Mouse (Mus musculus) lung, adult 2 months (tissue): ENCODE measurements around the gene Mb. TPM values are rescaled to one million over a fixed set of nuclear protein-coding genes. Genes with fewer than 3 reads are reported as not detected.
A peak's percentile ranks its signal among the peaks of the same experiment; 100 is the strongest.

Experiments
- DNase-seq: peaks from one replicate; pipeline ENCODE4 v3.0.0; 2022
- H3K4me1 ChIP-seq: fragments of 200-500 bp; 2 replicates; pipeline ENCODE4 v1.6.1; 2011; ENCODE audit warnings: low read length; ENCODE audit not compliant: control insufficient read depth, insufficient read depth
- H3K4me3 ChIP-seq: fragments of 200-500 bp; replicated peaks from 2 replicates; pipeline ENCODE3; 2011; ENCODE audit warnings: low read depth, mild to moderate bottlenecking, control low read depth, low read length; ENCODE audit errors: extremely low read depth
- CTCF ChIP-seq: fragments of 200-500 bp; IDR thresholded peaks from 2 replicates; pipeline ENCODE4 v1.5.1; 2011; ENCODE audit warnings: mild to moderate bottlenecking, low read length, control low read depth; ENCODE audit not compliant: insufficient read depth
- POLR2A ChIP-seq: fragments of 200-500 bp; IDR thresholded peaks from 2 replicates; pipeline ENCODE4 v1.6.1; 2011; ENCODE audit warnings: low read depth, mild to moderate bottlenecking, control low read depth, low read length, borderline replicate concordance; ENCODE audit errors: extremely low read depth
- WGBS: fragments of 180-500 bp; shearing (Covaris S2); methylation state at CpG from one replicate; pipeline ENCODE4 v1.1.7; 2018; 5-methylcytosine and 5-hydroxymethylcytosine counted together
- polyA plus RNA-seq: library from polyadenylated mRNA; depleted of rRNA; stranded (reverse); fragments of >200 nt; gene quantifications from 2 replicates; pipeline ENCODE4 v1.2.3, GENCODE M21; 2012

Mb gene
- polyA plus RNA-seq, 1 experiment, result 320 TPM

GRCm38 (mm10) chr15:77036320-77036988, 14.0 kb downstream of the Mb start:
- no peak for DNase-seq
- peaks cover 11% of the 10 kb centered on the region for H3K4me1 ChIP-seq
- H3K4me3 ChIP-seq, result no peak overlapping the region
- WGBS, result 60% methylated on average over 11 of the region's 11 CpGs
- no peak for TF ChIP-seq CTCF
- TF ChIP-seq POLR2A, result peak; percentile 29; the same call in 1 of the 2 replicates

- 82% methylated on average over 3 of the region's 3 CpGs for WGBS
- no peak overlapping the region for H3K4me3 ChIP-seq
- no peak for DNase-seq
- TF ChIP-seq CTCF (no peak), POLR2A (no peak)
- H3K4me1 ChIP-seq, result peaks cover 11% of the 10 kb centered on the region
Observed at GRCm38 (mm10) chr15:77035643-77036042, 14.8 kb downstream of the Mb start.

GRCm38 (mm10) chr15:77034526-77034925, 15.9 kb downstream of the Mb start:
- Histone ChIP-seq H3K4me1 (peaks cover 11% of the 10 kb centered on the region), H3K4me3 (no peak overlapping the region)
- no peak for DNase-seq
- whole genome bisulfite sequencing, result 84% methylated on average over 6 of the region's 6 CpGs
- TF ChIP-seq CTCF (no peak), POLR2A (no peak)

GRCm38 (mm10) chr15:77031271-77031670, 19.2 kb downstream of the Mb start:
- DNase-seq, result no peak
- 0 out of 2 replicates have a peak, but pooled peaks cover under 1% of the 10 kb centered on the region for H3K4me1 ChIP-seq
- 71% methylated on average over 3 of the region's 3 CpGs for WGBS
- no peak overlapping the region for H3K4me3 ChIP-seq
- TF ChIP-seq CTCF, result no peak
- TF ChIP-seq POLR2A, result no peak

DNA sequence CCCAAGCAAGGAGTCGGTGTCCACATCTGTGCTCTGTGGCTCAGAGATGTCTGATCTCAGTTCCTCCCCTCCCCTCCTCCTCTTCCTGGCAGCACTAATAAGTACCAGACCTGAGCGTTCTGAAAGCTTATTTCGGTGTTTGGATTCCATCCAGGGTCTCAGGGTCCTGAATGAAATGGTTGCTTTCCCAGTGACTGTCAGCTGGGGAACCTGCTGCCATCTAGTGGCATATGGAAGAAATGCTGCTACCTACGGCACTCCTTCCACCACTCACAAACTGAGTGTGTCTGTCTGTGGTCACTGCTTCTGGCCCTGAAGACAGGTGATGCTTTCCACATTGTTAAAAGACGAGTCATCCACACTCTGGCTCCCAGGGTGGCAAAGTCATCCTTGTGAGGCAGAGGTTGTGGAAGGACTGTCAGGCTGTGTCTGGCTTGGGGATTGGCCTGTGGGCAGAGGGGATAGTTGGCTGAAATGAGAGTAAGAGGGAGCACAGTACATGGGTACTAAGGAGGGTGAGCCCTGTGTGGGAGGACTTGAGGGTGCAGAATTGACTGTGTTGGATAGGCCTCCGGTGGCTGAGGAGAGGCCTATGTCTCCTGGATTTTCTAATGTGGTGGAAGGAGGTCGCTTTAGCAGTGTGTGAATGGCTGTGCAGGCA, 21.0 kb downstream of the Mb start:
- 32% methylated on average over 7 of the region's 7 CpGs for WGBS
- DNase-seq, result peak; percentile 30
- TF ChIP-seq POLR2A, result no peak
- peak; percentile 90 for TF ChIP-seq CTCF
- H3K4me3 ChIP-seq, result no peak overlapping the region
- H3K4me1 ChIP-seq, result no peaks in the 10 kb centered on the region

DNA sequence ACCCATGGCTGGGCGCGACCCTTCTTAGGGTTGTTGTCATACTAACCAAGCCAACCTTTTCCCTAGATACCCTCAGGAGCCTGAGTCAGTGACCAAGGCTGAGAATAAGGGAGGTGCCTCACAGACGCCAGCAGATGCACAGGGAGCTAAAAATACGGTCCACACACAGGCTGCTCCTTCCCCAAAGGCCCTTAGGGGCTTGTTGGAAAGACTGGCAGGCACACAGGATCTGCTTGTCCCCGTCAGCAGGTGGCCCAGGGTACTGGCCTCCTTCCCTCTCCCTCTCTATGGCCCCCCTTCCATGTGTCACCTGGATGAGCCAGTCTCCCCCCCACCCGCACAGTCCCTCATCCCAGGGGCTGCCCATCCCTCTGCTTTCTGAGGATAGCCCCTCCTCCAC, 22.8 kb downstream of the Mb start:
- WGBS, result 86% methylated on average over 6 of the region's 6 CpGs
- DNase-seq, result no peak
- no peak for TF ChIP-seq CTCF
- TF ChIP-seq POLR2A, result no peak
- no peaks in the 10 kb centered on the region for H3K4me1 ChIP-seq
- no peak overlapping the region for H3K4me3 ChIP-seq

GRCm38 (mm10) chr15:77027117-77027516, 23.4 kb downstream of the Mb start:
- DNase-seq, result no peak
- no peak for TF ChIP-seq CTCF
- TF ChIP-seq POLR2A, result no peak

GRCm38 (mm10) chr15:77025884-77026583, 24.4 kb downstream of the Mb start:
- Histone ChIP-seq H3K4me3 (no peak overlapping the region), H3K4me1 (no peaks in the 10 kb centered on the region)
- no peak for TF ChIP-seq CTCF
- TF ChIP-seq POLR2A, result no peak
- DNase-seq, result no peak
- WGBS, result 67% methylated on average over 5 of the region's 5 CpGs

More at GRCm38 (mm10) chr15:77027117-77027516, 23.4 kb downstream of the Mb start:
- Histone ChIP-seq H3K4me1 (no peaks in the 10 kb centered on the region), H3K4me3 (no peak overlapping the region)
- 90% methylated on average over 3 of the region's 3 CpGs for WGBS

- no peak overlapping the region for H3K4me3 ChIP-seq
- WGBS, result 61% methylated on average over 5 of the region's 5 CpGs
- no peaks in the 10 kb centered on the region for H3K4me1 ChIP-seq
- no peak for DNase-seq
- no peak for TF ChIP-seq POLR2A
- no peak for TF ChIP-seq CTCF
Observed at GRCm38 (mm10) chr15:77022401-77022957, 28.0 kb downstream of the Mb start.

DNA sequence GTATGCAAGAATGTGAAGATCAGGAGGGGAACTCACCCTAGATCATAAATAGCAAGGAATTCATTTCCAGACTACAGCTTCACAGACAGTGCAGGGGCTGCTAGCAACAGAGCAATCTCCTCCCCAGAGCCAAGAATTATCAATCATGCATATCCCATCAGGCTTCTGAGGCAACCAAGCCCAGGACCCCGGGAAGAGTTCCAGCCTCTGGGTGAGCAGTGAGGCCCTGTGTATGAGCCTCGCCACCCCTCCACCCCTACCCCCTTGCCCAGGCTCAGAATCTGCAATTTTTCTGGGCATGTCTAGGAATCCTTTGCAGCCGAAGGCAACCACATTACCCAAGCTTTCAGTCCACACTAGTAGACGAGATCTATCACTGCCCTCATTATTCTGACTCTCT, 28.6 kb downstream of the Mb start:
- TF ChIP-seq POLR2A (no peak), CTCF (no peak)
- DNase-seq, result no peak
- Histone ChIP-seq H3K4me1 (no peaks in the 10 kb centered on the region), H3K4me3 (no peak overlapping the region)
- WGBS, result 71% methylated on average over 4 of the region's 4 CpGs
